Mouse (Mus musculus): ENCODE data around the gene Tfap4. TPM values are rescaled to one million over a fixed set of nuclear protein-coding genes. Genes with fewer than 3 reads are reported as not detected.

Tfap4 gene
- polyA plus RNA-seq, 2 experiments = 19.6 to 29.9 TPM

- WGBS = 1% methylated on average over 41 of the region's 43 CpGs
- TF ChIP-seq POLR2A (IDR thresholded peaks at IDR 0.05; ENCODE audit: borderline replicate concordance, extremely low read depth, insufficient read depth, insufficient read length) = 0 out of 2 replicates have a peak, but pooled peaks have one; percentile 12
- H3K4me2 ChIP-seq (replicated peaks; ENCODE audit: low read depth, low read length, severe bottlenecking) = peak overlapping the region; percentile 78
Observed at GRCm38 (mm10) chr16:4558980-4559631, 548 bp downstream of the Tfap4 start.

DNA sequence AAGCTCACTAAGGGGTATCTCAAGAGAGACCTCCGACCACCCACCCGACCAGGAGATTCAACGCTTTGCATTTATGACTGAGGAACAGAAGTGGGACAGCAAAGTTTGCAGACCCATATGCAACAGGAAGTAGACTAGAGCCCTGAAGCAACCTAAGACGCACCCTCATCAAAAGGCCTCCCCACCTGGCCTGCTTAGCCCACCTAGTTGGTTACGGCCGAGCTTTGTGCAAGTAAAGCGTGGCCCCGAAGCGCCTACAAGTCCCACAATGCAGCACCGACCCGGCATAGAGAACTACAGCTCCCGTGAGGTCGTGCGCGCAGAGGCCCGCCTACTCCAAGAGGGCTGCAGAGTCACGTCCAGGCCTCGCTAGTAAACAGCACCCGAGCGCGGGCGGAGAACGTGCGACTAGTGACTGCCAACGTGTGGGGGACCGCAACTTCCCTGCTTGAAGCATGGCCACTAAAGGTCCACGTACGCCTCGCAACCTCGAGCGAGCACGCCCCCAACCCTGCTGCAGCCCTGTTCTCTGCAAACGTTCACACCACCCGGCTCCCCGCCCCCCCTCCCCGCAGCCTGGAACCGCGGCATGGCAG lies 1.2 kb downstream of the Tfap4 start:
- TF ChIP-seq POLR2A (IDR thresholded peaks at IDR 0.05; ENCODE audit: borderline replicate concordance, extremely low read depth, insufficient read depth, insufficient read length) = peak; percentile 63; the same call in 1 of the 2 replicates
- Histone ChIP-seq H3K27ac (replicated peaks; ENCODE audit: low read depth, low read length) (peak overlapping the region; percentile 93), H3K27me3 (ENCODE audit: control insufficient read depth, insufficient read depth, low read length) (no peaks in the 10 kb centered on the region), H3K4me1 (ENCODE audit: control insufficient read depth, insufficient read depth, low read length) (peaks cover 26% of the 10 kb centered on the region), H3K9ac (ENCODE audit: low read depth, low read length, severe bottlenecking) (peak overlapping the region; percentile 77), H3K4me3 (replicated peaks; ENCODE audit: low read length) (peak overlapping the region; percentile 81), H3K9me3 (ENCODE audit: control insufficient read depth, low read length) (no peaks in the 10 kb centered on the region), H3K36me3 (ENCODE audit: control insufficient read depth, insufficient read depth, low read length) (no peaks in the 10 kb centered on the region), H3K4me2 (replicated peaks; ENCODE audit: low read depth, low read length, severe bottlenecking) (peak overlapping the region; percentile 78)
- DNase-seq (ENCODE audit: low spot score) (peak; percentile 91), ATAC-seq (ENCODE audit: low FRiP score, low read depth) (peak; percentile 90)
- WGBS = under 1% methylated on average over 35 of the region's 38 CpGs

More at GRCm38 (mm10) chr16:4558980-4559631, 548 bp downstream of the Tfap4 start:
- peak overlapping the region; percentile 77 for H3K9ac ChIP-seq (ENCODE audit: low read depth, low read length, severe bottlenecking)
- no peaks in the 10 kb centered on the region for H3K9me3 ChIP-seq (ENCODE audit: control insufficient read depth, low read length)
- H3K27ac ChIP-seq (replicated peaks; ENCODE audit: low read depth, low read length) = peak overlapping the region; percentile 93
- H3K27me3 ChIP-seq (ENCODE audit: control insufficient read depth, insufficient read depth, low read length) = no peaks in the 10 kb centered on the region
- H3K4me1 ChIP-seq (ENCODE audit: control insufficient read depth, insufficient read depth, low read length) = peaks cover 20% of the 10 kb centered on the region
- peak; percentile 40 for DNase-seq (ENCODE audit: low spot score)
- H3K4me3 ChIP-seq (replicated peaks; ENCODE audit: low read length) = peak overlapping the region; percentile 81
- H3K36me3 ChIP-seq (ENCODE audit: control insufficient read depth, insufficient read depth, low read length) = no peaks in the 10 kb centered on the region
- ATAC-seq (ENCODE audit: low FRiP score, low read depth) = peak; percentile 29

DNA sequence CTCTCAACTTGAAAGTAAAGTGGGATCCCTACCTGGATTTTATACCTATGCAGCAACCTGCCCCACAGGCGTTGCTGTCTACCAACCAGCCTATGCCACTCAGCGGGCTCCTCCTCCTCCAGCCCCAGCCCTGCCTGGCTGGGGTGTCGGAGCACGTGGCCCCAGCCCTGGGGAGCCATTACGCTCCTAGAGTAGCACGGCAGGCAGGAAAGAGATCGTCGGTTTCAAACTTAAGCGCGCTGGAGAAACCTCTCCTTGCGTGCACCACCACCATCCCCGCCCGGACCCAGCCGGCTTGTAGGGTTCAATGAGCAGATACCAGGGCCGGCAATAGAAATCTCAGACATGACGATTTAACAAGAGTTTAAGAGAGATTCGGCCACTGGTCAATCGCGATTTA lies 1.7 kb downstream of the Tfap4 start:
- peak; percentile 69 for DNase-seq (ENCODE audit: low spot score)
- no peaks in the 10 kb centered on the region for H3K27me3 ChIP-seq (ENCODE audit: control insufficient read depth, insufficient read depth, low read length)
- H3K36me3 ChIP-seq (ENCODE audit: control insufficient read depth, insufficient read depth, low read length) = no peaks in the 10 kb centered on the region
- 0 out of 2 replicates have a peak, but pooled peaks have one; percentile 4 for ATAC-seq (ENCODE audit: low FRiP score, low read depth)
- H3K9ac ChIP-seq (ENCODE audit: low read depth, low read length, severe bottlenecking) = peak overlapping the region; percentile 77
- 0% methylated on average over 19 of the region's 19 CpGs for WGBS
- H3K9me3 ChIP-seq (ENCODE audit: control insufficient read depth, low read length) = no peaks in the 10 kb centered on the region
- peak overlapping the region; percentile 93 for H3K27ac ChIP-seq (replicated peaks; ENCODE audit: low read depth, low read length)
- H3K4me2 ChIP-seq (replicated peaks; ENCODE audit: low read depth, low read length, severe bottlenecking) = peak overlapping the region; percentile 78
- no peak for TF ChIP-seq POLR2A (IDR thresholded peaks at IDR 0.05; ENCODE audit: borderline replicate concordance, extremely low read depth, insufficient read depth, insufficient read length)
- H3K4me3 ChIP-seq (replicated peaks; ENCODE audit: low read length) = peak overlapping the region; percentile 81
- H3K4me1 ChIP-seq (ENCODE audit: control insufficient read depth, insufficient read depth, low read length) = peaks cover 31% of the 10 kb centered on the region

GRCm38 (mm10) chr16:4557085-4557484 lies 2.6 kb downstream of the Tfap4 start:
- 69% methylated on average over 1 of the region's 1 CpGs for WGBS
- Histone ChIP-seq H3K4me1 (ENCODE audit: control insufficient read depth, insufficient read depth, low read length) (peaks cover 40% of the 10 kb centered on the region), H3K27me3 (ENCODE audit: control insufficient read depth, insufficient read depth, low read length) (no peaks in the 10 kb centered on the region), H3K9me3 (ENCODE audit: control insufficient read depth, low read length) (no peaks in the 10 kb centered on the region), H3K9ac (ENCODE audit: low read depth, low read length, severe bottlenecking) (no peak overlapping the region), H3K27ac (replicated peaks; ENCODE audit: low read depth, low read length) (peak overlapping the region; percentile 93), H3K4me3 (replicated peaks; ENCODE audit: low read length) (peak overlapping the region; percentile 81; the same call in 1 of the 2 replicates), H3K36me3 (ENCODE audit: control insufficient read depth, insufficient read depth, low read length) (no peaks in the 10 kb centered on the region), H3K4me2 (replicated peaks; ENCODE audit: low read depth, low read length, severe bottlenecking) (peak overlapping the region; percentile 78)
- TF ChIP-seq POLR2A (IDR thresholded peaks at IDR 0.05; ENCODE audit: borderline replicate concordance, extremely low read depth, insufficient read depth, insufficient read length) = no peak
- ATAC-seq (ENCODE audit: low FRiP score, low read depth) = no peak
- no peak for DNase-seq (ENCODE audit: low spot score)

GRCm38 (mm10) chr16:4555555-4555954 lies 4.1 kb downstream of the Tfap4 start:
- TF ChIP-seq POLR2A (IDR thresholded peaks at IDR 0.05; ENCODE audit: borderline replicate concordance, extremely low read depth, insufficient read depth, insufficient read length) = no peak
- Histone ChIP-seq H3K4me2 (replicated peaks; ENCODE audit: low read depth, low read length, severe bottlenecking) (no peak overlapping the region), H3K27ac (replicated peaks; ENCODE audit: low read depth, low read length) (no peak overlapping the region), H3K36me3 (ENCODE audit: control insufficient read depth, insufficient read depth, low read length) (peaks cover 9% of the 10 kb centered on the region), H3K9me3 (ENCODE audit: control insufficient read depth, low read length) (no peaks in the 10 kb centered on the region), H3K9ac (ENCODE audit: low read depth, low read length, severe bottlenecking) (no peak overlapping the region), H3K4me1 (ENCODE audit: control insufficient read depth, insufficient read depth, low read length) (peaks cover 46% of the 10 kb centered on the region), H3K4me3 (replicated peaks; ENCODE audit: low read length) (no peak overlapping the region), H3K27me3 (ENCODE audit: control insufficient read depth, insufficient read depth, low read length) (no peaks in the 10 kb centered on the region)
- 96% methylated on average over 1 of the region's 1 CpGs for WGBS
- DNase-seq (ENCODE audit: low spot score) = no peak
- no peak for ATAC-seq (ENCODE audit: low FRiP score, low read depth)

Data from limb, embryonic 14.5 days (tissue).